Mouse (Mus musculus): ENCODE data around the gene Scp2. TPM values are rescaled to one million over a fixed set of nuclear protein-coding genes. Genes with fewer than 3 reads are reported as not detected.
"Not testable (repeated sequence)": the region's sequence is repeated elsewhere in the genome, so short reads cannot be mapped to it uniquely, and the experiment has no call there.

The Scp2 gene
- 100 to 1,000 TPM; 140 to 152 TPM for total RNA-seq (2021)
- long read RNA-seq, experiment 1, transcript Scp2-202 (5 exons, 772 nt) = major isoform, 168 of 218 reads
- long read RNA-seq, experiment 1, transcript Scp2-201 (16 exons, 2,640 nt) = minor isoform, 40 of 218 reads
- long read RNA-seq, experiment 1, partial matches to known transcripts = 5 of 218 reads
- long read RNA-seq, experiment 1, other reads (novel, unspliced or antisense) = 4 of 218 reads
- long read RNA-seq, experiment 2, transcript Scp2-202 (5 exons, 772 nt) = major isoform, 191 of 259 reads
- long read RNA-seq, experiment 2, transcript Scp2-201 (16 exons, 2,640 nt) = minor isoform, 52 of 259 reads
- long read RNA-seq, experiment 2, partial matches to known transcripts = 4 of 259 reads
- long read RNA-seq, experiment 2, other reads (novel, unspliced or antisense) = 12 of 259 reads

DNA sequence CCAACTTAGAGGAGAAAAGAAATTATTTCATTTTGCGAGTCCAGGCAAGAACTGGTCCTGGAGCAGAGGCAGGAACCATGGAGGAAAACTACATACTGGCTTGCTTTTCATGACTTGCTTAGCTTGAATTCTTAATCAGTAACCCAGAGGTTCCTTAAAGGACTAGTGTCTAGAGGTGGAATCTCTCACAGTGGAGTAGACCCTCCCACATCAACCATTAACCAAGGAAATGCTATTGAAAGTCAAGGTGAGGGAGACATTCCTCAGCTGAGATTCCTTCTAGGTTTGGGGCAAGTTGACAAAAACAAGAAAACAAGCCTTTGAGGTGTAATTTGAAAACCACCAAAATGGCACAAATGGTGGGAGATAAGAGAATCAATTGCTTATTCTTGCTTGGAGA is at the start of gene Scp2:
TSS of gene Scp2 (minus strand) at position 119 of the 400 bp plus-strand sequence.
- Histone ChIP-seq H3K4me3 (no peak within 1 kb of the TSS), H3K27ac (no peak within 1 kb of the TSS)
- DNase-seq = no peak
- TF ChIP-seq CTCF (IDR thresholded peaks at IDR 0.05) = no peak
- intact Hi-C loops (cut with DNase I) = no loop called here

DNA sequence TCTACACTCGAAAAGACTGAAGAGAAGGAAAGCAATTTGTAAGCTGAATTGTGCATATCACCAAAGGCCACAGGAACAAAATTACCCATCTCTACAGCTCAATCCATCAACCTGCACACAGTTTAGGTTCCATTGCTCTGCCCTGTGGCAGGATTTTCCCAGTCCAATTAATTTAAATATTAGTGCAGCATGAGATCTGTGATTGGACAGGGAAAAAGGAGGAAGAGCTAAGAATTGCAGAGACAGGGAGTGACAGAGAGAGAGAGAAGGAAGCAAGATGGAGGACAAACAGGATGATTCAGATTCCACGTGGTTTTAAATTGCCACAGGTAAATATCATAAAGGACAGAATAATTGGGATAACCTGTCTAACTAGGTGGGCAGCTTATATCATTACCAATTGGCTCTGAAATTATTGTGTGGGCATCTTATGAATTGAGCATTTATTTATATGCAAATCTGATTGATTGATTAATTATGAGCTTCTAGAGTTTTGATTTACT is 48.1 kb upstream of the Scp2 start:
- TF ChIP-seq CTCF (IDR thresholded peaks at IDR 0.05) = no peak
- no peak for DNase-seq
- intact Hi-C loops (cut with DNase I) = no loop called here
- Histone ChIP-seq H3K27ac (no peak overlapping the region), H3K4me3 (no peak overlapping the region)

GRCm38 (mm10) chr4:108182278-108182677 is 37.5 kb upstream of the Scp2 start:
- no peak overlapping the region for H3K4me3 ChIP-seq
- H3K27ac ChIP-seq = no peak overlapping the region
- intact Hi-C loops (cut with DNase I) = no loop called here
- DNase-seq = no peak
- no peak for TF ChIP-seq CTCF (IDR thresholded peaks at IDR 0.05)

- TF ChIP-seq CTCF (IDR thresholded peaks at IDR 0.05) = no peak
- no peak overlapping the region for H3K4me3 ChIP-seq
- H3K27ac ChIP-seq = no peak overlapping the region
- intact Hi-C loops (cut with DNase I) = loop anchor here (5.0 kb wide), 1 partner anchor 159 kb away; the partner anchor contains the start of gene Coa7
- DNase-seq = no peak
Measured at GRCm38 (mm10) chr4:108168056-108168455, 23.3 kb upstream of the Scp2 start.

- DNase-seq = no peak
- Histone ChIP-seq H3K27ac (no peak overlapping the region), H3K4me3 (no peak overlapping the region)
- intact Hi-C loops (cut with DNase I) = loop anchor here (5.0 kb wide), 1 partner anchor 160 kb away; the partner anchor contains the start of gene Coa7
- TF ChIP-seq CTCF (IDR thresholded peaks at IDR 0.05) = no peak
Measured at GRCm38 (mm10) chr4:108166874-108167273, 22.1 kb upstream of the Scp2 start.

DNA sequence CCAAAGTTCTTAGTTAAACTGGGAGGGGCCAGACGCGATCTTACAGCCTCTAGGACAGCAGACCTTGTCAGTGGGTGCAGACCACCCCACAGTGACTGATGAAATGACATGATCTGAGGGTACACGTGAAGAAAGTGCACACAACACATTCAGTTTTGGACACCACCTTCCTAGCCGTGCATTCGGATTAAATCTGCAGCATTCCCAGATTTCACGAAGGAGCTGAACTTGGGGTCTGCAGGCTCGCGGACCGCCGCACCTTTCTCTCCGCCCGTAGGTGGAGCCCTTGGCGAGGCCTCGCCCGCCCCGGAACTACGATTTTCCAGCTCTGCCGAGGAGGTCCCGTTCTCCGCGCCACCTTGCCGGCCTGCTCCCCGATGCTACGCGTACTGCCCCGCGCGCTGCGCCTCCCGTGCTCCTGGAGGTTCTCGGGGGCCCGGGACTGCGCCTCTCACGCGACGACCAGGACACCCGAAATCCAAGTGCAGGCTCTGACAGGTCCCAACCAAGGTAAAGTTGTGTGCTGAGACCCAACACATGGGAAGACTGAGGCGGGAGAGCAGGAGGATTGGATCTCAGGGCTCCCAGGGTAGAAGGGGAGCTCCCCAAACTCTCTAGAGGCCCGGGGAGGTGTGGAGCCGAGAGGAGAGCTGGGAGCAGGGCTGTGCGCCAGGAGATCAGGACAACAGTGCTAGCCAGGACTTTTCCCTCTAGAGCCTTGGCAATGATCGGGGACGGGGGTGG is 20.5 kb upstream of the Scp2 start, which contains the start of gene Echdc2:
TSS of gene Echdc2 (plus strand) at position 286 of the 744 bp plus-strand sequence.
- peak; percentile 63 for DNase-seq
- peak within 1 kb of the TSS; percentile 77 for H3K4me3 ChIP-seq
- intact Hi-C loops (cut with DNase I) = loop anchor here (5.0 kb wide), 1 partner anchor 162 kb away; the partner anchor contains the start of gene Coa7
- peak within 1 kb of the TSS; percentile 65 for H3K27ac ChIP-seq
- TF ChIP-seq CTCF (IDR thresholded peaks at IDR 0.05) = peak; percentile 60

GRCm38 (mm10) chr4:108163291-108163690 is 18.5 kb upstream of the Scp2 start:
- TF ChIP-seq CTCF (IDR thresholded peaks at IDR 0.05) = no peak
- no peak overlapping the region for H3K4me3 ChIP-seq
- DNase-seq = no peak
- intact Hi-C loops (cut with DNase I) = no loop called here
- no peak overlapping the region for H3K27ac ChIP-seq

- intact Hi-C loops (cut with DNase I) = no loop called here
- H3K4me3 ChIP-seq = no peak overlapping the region
- H3K27ac ChIP-seq = no peak overlapping the region
- no peak for TF ChIP-seq CTCF (IDR thresholded peaks at IDR 0.05)
- DNase-seq = no peak
Measured at GRCm38 (mm10) chr4:108161936-108162335, 17.1 kb upstream of the Scp2 start.

- DNase-seq = not testable (repeated sequence)
Measured at GRCm38 (mm10) chr4:108155141-108155540, 10.3 kb upstream of the Scp2 start.

DNA sequence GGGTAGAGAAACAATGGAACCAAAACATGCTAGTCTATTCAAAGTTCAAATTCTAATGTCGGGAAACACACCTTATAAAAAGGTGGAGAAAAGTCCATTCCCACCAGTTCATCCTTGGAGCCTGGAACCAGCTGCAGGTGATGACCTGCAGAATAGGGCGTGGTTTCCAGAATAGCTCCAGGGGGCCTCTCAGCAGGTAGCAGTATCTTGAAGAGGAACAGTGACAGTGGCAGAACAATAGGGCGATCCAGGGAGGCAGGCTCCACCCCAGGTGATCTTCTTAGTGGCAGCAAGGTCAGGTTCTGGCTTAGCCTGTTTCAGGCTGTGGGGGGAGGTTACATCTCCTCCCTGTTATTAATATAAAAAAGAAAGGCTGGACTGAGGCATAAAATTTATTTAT is 756 bp upstream of the Scp2 start:
- H3K4me3 ChIP-seq; intact Hi-C loops (cut with DNase I); DNase-seq; H3K27ac ChIP-seq: not testable (repeated sequence)

More at GRCm38 (mm10) chr4:108155141-108155540, 10.3 kb upstream of the Scp2 start:
- intact Hi-C loops (cut with DNase I); H3K27ac ChIP-seq; H3K4me3 ChIP-seq: not testable (repeated sequence)

- intact Hi-C loops (cut with DNase I) = no loop called here
- Histone ChIP-seq H3K4me3 (no peak overlapping the region), H3K27ac (no peak overlapping the region)
- DNase-seq = no peak
- TF ChIP-seq CTCF (IDR thresholded peaks at IDR 0.05) = no peak
Measured at GRCm38 (mm10) chr4:108143778-108144177, 1.0 kb downstream of the Scp2 start.

- intact Hi-C loops (cut with DNase I) = not testable (repeated sequence)
Measured at GRCm38 (mm10) chr4:108143178-108143577, 1.6 kb downstream of the Scp2 start.

DNA sequence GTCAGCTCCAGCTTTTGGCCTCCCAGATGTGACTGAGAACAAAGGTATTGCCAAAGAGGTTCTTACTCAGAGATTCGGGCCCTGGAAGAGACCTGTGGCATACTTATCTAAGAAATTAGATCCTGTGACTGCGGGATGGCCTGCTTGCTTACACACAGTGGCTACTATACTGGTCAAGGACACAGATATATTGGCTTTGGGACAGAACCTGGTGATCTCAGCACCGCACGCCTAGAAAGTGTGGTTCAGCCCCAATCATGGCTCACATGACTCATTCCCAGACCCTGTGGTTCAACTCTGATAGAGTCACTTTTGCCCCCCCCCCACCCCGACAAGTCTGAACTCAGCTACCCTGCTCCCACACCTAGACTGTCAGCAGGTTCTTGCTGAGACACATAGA is 7.9 kb downstream of the Scp2 start:
- DNase-seq = no peak
- TF ChIP-seq CTCF (IDR thresholded peaks at IDR 0.05) = no peak
- intact Hi-C loops (cut with DNase I) = loop anchor here (10.0 kb wide), 1 partner anchor 202 kb away; no protein-coding TSS in a partner anchor
- no peak overlapping the region for H3K4me3 ChIP-seq
- no peak overlapping the region for H3K27ac ChIP-seq

More at GRCm38 (mm10) chr4:108143178-108143577, 1.6 kb downstream of the Scp2 start:
- H3K27ac ChIP-seq, H3K4me3 ChIP-seq, DNase-seq: not testable (repeated sequence)
- TF ChIP-seq CTCF (IDR thresholded peaks at IDR 0.05) = peak; percentile 34

Data from gastrocnemius, adult 2 months (tissue).